Mouse (Mus musculus) lung, embryonic 15.5 days (tissue): ENCODE data around the gene Zbtb20. TPM values are rescaled to one million over a fixed set of nuclear protein-coding genes. Genes with fewer than 3 reads are reported as not detected.

Source experiments
- ATAC-seq: fragments of 200-750 bp; cut with Nextera tagmentation; 2 replicates; pipeline ENCODE4 v1.8.0; 2017; ENCODE audit warnings: moderate number of reproducible peaks, borderline replicate concordance; ENCODE audit not compliant: low FRiP score, low TSS enrichment; ENCODE audit errors: extremely low read depth
- H3K27ac ChIP-seq: fragments of 300-500 bp; sonication (generic); 2 replicates; pipeline ENCODE4 v1.5.1; 2015; ENCODE audit warnings: moderate library complexity, mild to moderate bottlenecking, inconsistent platforms
- H3K27me3 ChIP-seq: fragments of 300-500 bp; sonication (generic); 2 replicates; pipeline ENCODE4 v1.6.1; 2015; ENCODE audit warnings: inconsistent platforms
- H3K36me3 ChIP-seq: fragments of 300-500 bp; sonication (generic); 2 replicates; pipeline ENCODE4 v1.6.1; 2015; ENCODE audit warnings: inconsistent platforms
- H3K4me1 ChIP-seq: fragments of 300-500 bp; sonication (generic); 2 replicates; pipeline ENCODE4 v1.6.1; 2015; ENCODE audit warnings: inconsistent platforms
- H3K4me2 ChIP-seq: fragments of 300-500 bp; sonication (generic); 2 replicates; pipeline ENCODE4 v1.6.1; 2015; ENCODE audit warnings: inconsistent platforms, mild to moderate bottlenecking, moderate library complexity
- H3K4me3 ChIP-seq: fragments of 300-500 bp; sonication (generic); 2 replicates; pipeline ENCODE4 v1.5.1; 2015; ENCODE audit warnings: mild to moderate bottlenecking, inconsistent platforms
- H3K9ac ChIP-seq: fragments of 300-500 bp; sonication (generic); 2 replicates; pipeline ENCODE4 v1.6.1; 2015; ENCODE audit warnings: inconsistent platforms
- H3K9me3 ChIP-seq: fragments of 300-500 bp; sonication (generic); 2 replicates; pipeline ENCODE4 v1.6.1; 2016; ENCODE audit warnings: inconsistent platforms
- WGBS: fragments of 180-500 bp; shearing (Covaris S2); methylation state at CpG from one replicate; pipeline ENCODE4 v1.1.7; 2015; 5-methylcytosine and 5-hydroxymethylcytosine counted together
- polyA plus RNA-seq: library from polyadenylated mRNA; unstranded; fragments of >200 nt; fragmentation: Nextera tagmentation; extraction: Ambion mirVana; gene quantifications from 2 replicates; pipeline ENCODE4 v1.2.1, GENCODE M21; 2015

The Zbtb20 gene
- polyA plus RNA-seq, 1 experiment from 2014 or later = 22.1 TPM

GRCm38 (mm10) chr16:43172139-43172538 lies 296.5 kb downstream of the Zbtb20 start:
- Histone ChIP-seq H3K9ac (no peak overlapping the region), H3K4me1 (no peaks in the 10 kb centered on the region), H3K27ac (no peak overlapping the region), H3K36me3 (no peaks in the 10 kb centered on the region), H3K9me3 (no peaks in the 10 kb centered on the region), H3K4me2 (no peak overlapping the region), H3K27me3 (no peaks in the 10 kb centered on the region), H3K4me3 (no peak overlapping the region)
- WGBS = 56% methylated on average over 2 of the region's 2 CpGs
- ATAC-seq = no peak

DNA sequence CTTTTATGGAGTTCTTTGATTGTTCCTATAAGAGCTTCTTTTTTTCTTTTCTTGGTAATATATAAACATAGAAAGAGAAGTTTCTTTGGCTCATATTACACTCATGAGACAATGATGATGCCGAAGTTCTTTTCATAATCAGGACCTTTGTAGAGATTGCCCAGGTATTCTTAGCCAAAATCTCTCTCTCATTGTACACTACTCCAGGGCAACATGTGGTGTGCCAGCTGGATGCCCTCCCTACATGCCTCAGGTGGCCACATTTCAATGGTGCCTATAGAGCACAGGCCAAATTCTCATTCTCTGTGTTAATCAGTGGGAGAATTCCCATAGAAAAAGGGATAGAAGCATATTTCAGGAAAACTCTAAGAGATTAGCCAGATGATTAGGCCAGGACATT lies 297.2 kb downstream of the Zbtb20 start:
- no peaks in the 10 kb centered on the region for H3K9me3 ChIP-seq
- no peak for ATAC-seq
- H3K9ac ChIP-seq = no peak overlapping the region
- no peak overlapping the region for H3K27ac ChIP-seq
- no peak overlapping the region for H3K4me2 ChIP-seq
- H3K36me3 ChIP-seq = no peaks in the 10 kb centered on the region
- H3K27me3 ChIP-seq = no peaks in the 10 kb centered on the region
- 79% methylated on average over 1 of the region's 1 CpGs for WGBS
- H3K4me1 ChIP-seq = no peaks in the 10 kb centered on the region
- no peak overlapping the region for H3K4me3 ChIP-seq

DNA sequence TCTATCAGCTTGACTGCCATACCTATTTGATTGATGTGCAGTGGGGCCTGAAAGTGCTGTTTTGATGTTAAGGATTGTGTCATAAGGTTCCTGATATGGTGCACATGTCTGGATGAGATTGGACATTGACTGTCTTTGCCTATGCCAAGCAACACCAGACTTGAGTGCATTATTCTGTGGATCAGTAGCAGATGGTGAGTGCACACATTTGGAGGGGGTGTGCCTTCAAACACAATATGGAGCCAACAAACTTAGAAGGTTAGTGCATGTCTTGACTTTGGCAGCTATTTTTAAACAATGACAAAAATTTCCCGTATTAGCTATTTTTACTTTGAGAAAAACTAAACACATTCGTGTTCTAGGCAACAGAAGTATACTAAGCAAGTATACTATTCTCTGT lies 299.1 kb downstream of the Zbtb20 start:
- Histone ChIP-seq H3K27me3 (no peaks in the 10 kb centered on the region), H3K4me2 (no peak overlapping the region), H3K9ac (no peak overlapping the region), H3K9me3 (no peaks in the 10 kb centered on the region), H3K4me1 (no peaks in the 10 kb centered on the region), H3K4me3 (no peak overlapping the region), H3K27ac (no peak overlapping the region), H3K36me3 (no peaks in the 10 kb centered on the region)
- 59% methylated on average over 2 of the region's 2 CpGs for WGBS
- no peak for ATAC-seq

GRCm38 (mm10) chr16:43181038-43181437 lies 305.4 kb downstream of the Zbtb20 start:
- H3K4me2 ChIP-seq = no peak overlapping the region
- H3K4me3 ChIP-seq = no peak overlapping the region
- ATAC-seq = no peak
- H3K4me1 ChIP-seq = no peaks in the 10 kb centered on the region
- H3K27ac ChIP-seq = no peak overlapping the region
- no peaks in the 10 kb centered on the region for H3K9me3 ChIP-seq
- H3K9ac ChIP-seq = no peak overlapping the region
- H3K36me3 ChIP-seq = no peaks in the 10 kb centered on the region
- no peaks in the 10 kb centered on the region for H3K27me3 ChIP-seq
- 85% methylated on average over 1 of the region's 1 CpGs for WGBS

GRCm38 (mm10) chr16:43190390-43190789 lies 314.7 kb downstream of the Zbtb20 start:
- 80% methylated on average over 1 of the region's 1 CpGs for WGBS
- ATAC-seq = no peak
- H3K9me3 ChIP-seq = no peaks in the 10 kb centered on the region

DNA sequence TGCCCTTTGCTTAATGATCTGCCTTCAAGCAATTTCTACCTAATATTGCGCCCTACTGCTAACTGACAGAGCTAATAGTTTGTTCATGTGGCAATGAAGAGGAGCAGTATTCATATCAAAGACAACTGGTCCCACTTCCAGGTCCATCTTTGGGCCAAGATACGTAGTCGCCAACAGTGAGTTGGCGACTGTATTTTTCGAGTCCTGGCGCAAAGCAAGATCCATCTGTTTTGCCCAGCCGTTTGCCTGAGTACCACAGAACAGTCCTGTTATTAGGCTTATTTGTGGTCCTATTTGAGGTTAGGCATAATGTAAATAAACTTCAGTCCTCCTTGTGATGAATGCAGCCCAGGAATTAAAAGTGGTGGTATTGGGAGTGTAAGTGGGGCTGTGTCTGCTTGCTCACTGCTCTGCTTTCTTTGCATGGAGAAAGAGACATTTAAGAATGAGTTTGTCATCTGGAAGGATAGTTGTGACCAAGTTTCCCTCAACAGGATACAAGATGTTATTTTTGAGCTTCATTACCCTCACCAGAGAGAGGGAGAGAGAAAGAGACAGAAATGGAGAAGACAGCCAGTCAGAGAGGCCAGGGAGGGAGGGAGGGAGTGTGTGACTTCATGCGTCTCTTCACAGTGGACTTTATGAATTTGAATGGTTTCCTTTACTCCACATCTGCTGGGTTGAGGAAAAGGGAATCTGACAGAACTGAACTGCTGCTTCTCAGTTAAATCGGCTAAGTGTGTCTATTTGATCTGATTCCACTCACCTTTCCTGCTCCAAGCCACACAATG lies 315.6 kb downstream of the Zbtb20 start:
- 84% methylated on average over 9 of the region's 9 CpGs for WGBS
- Histone ChIP-seq H3K9ac (no peak overlapping the region), H3K27ac (no peak overlapping the region), H3K9me3 (no peaks in the 10 kb centered on the region), H3K4me3 (no peak overlapping the region), H3K4me2 (no peak overlapping the region), H3K27me3 (no peaks in the 10 kb centered on the region), H3K36me3 (no peaks in the 10 kb centered on the region), H3K4me1 (no peaks in the 10 kb centered on the region)
- ATAC-seq = no peak

More at GRCm38 (mm10) chr16:43190390-43190789, 314.7 kb downstream of the Zbtb20 start:
- no peaks in the 10 kb centered on the region for H3K27me3 ChIP-seq
- H3K4me1 ChIP-seq = no peaks in the 10 kb centered on the region
- H3K4me3 ChIP-seq = no peak overlapping the region
- no peak overlapping the region for H3K4me2 ChIP-seq
- no peak overlapping the region for H3K9ac ChIP-seq
- no peaks in the 10 kb centered on the region for H3K36me3 ChIP-seq
- H3K27ac ChIP-seq = no peak overlapping the region

DNA sequence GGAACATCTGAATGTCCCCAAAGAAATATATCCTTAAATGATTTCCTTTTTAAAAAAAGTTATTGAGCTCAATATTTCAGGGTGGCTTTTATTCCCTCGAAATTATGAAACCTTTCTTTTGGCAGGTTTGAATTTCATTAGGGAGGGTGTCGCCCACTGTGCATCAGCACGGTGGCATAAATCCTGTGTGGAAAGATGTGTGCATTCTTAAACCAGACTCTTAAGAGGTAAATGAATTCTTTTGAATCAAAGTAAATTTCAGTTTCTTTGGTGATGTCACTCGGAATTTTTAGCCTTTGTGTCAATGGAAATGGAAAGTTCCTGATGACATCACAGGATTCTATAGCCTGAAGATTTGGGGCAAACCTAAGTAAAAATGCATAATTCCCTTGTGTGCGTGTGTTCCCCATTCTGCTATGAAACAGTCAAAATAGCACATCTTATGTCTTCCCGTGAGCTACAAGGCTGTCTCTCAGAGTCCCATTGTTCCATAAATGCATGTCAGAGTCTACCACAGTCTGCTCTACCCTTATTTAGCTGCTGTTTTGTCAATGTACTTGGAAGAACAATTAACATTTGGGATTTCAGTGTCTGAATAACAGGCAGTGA lies 318.1 kb downstream of the Zbtb20 start:
- H3K4me3 ChIP-seq = no peak overlapping the region
- H3K4me1 ChIP-seq = no peaks in the 10 kb centered on the region
- no peaks in the 10 kb centered on the region for H3K27me3 ChIP-seq
- H3K27ac ChIP-seq = no peak overlapping the region
- WGBS = 86% methylated on average over 6 of the region's 6 CpGs
- H3K9me3 ChIP-seq = no peaks in the 10 kb centered on the region
- no peak overlapping the region for H3K9ac ChIP-seq
- no peaks in the 10 kb centered on the region for H3K36me3 ChIP-seq
- no peak for ATAC-seq
- no peak overlapping the region for H3K4me2 ChIP-seq

DNA sequence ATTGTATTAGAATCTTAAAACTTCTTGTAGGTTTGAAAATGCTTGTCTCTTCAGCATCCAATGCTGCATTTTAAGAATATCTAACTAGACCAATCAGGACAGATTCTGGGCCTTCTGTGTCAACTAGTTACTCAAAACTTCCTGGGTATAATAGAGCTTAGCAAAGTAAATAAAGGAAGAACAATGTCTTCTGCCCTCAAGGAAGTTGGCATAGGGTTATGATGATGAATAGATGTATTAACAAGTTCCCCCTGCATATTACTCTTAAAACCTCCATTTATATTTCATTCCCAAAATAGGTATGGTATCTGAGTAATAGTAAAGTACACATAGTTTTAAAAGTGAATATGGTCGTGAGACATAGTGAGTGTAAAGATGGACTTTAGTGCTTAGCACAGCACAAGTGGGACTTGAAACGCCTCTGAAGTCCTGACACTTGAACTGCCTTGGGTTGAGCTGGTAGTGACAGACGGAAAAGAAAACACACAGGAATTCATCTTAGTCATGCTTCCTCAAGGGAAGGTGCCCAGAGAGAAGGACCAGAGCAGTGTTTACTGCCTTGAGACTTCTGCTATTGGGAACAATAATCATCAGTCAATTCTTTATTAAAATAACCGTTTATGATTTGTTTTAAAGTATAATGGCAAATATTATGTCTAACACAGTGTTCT lies 341.8 kb downstream of the Zbtb20 start:
- WGBS = 25% methylated on average over 4 of the region's 4 CpGs
- Histone ChIP-seq H3K4me2 (no peak overlapping the region), H3K4me1 (no peaks in the 10 kb centered on the region)

DNA sequence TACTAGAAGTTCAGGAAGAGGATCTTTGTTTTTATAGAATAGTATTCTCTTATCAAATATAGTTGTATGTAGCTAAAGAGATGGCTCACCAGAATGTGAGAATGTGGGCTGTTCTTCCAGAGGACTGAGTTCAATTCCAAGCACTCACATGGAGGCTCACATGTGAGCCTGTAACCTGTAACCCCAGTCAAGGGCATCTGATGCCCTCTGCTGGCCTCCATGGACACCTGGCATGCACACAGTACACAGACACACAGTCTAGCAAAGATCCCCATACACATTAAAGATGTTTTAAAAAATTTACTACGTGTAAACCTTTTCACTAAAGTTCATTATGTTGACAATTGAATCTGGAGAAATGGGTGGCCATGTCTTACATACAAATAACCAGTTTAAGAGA lies 343.7 kb downstream of the Zbtb20 start:
- Histone ChIP-seq H3K36me3 (no peaks in the 10 kb centered on the region), H3K4me2 (no peak overlapping the region), H3K9me3 (no peaks in the 10 kb centered on the region), H3K4me3 (no peak overlapping the region), H3K27ac (no peak overlapping the region), H3K9ac (no peak overlapping the region), H3K4me1 (no peaks in the 10 kb centered on the region), H3K27me3 (no peaks in the 10 kb centered on the region)
- WGBS = 97% methylated on average over 1 of the region's 1 CpGs
- ATAC-seq = no peak

More for the DNA sequence above, 341.8 kb downstream of the Zbtb20 start:
- H3K9me3 ChIP-seq = no peaks in the 10 kb centered on the region
- ATAC-seq = no peak
- H3K27me3 ChIP-seq = no peaks in the 10 kb centered on the region
- H3K27ac ChIP-seq = no peak overlapping the region
- H3K9ac ChIP-seq = no peak overlapping the region
- H3K36me3 ChIP-seq = no peaks in the 10 kb centered on the region
- H3K4me3 ChIP-seq = no peak overlapping the region

GRCm38 (mm10) chr16:43221313-43221712 lies 345.6 kb downstream of the Zbtb20 start:
- H3K4me3 ChIP-seq = no peak overlapping the region
- WGBS = 32% methylated on average over 4 of the region's 4 CpGs

GRCm38 (mm10) chr16:43230253-43230652 lies 354.6 kb downstream of the Zbtb20 start:
- Histone ChIP-seq H3K9me3 (no peaks in the 10 kb centered on the region), H3K4me2 (no peak overlapping the region), H3K27ac (no peak overlapping the region), H3K9ac (no peak overlapping the region), H3K4me3 (no peak overlapping the region), H3K36me3 (no peaks in the 10 kb centered on the region), H3K4me1 (no peaks in the 10 kb centered on the region), H3K27me3 (no peaks in the 10 kb centered on the region)
- 38% methylated on average over 4 of the region's 4 CpGs for WGBS
- ATAC-seq = no peak

More at GRCm38 (mm10) chr16:43221313-43221712, 345.6 kb downstream of the Zbtb20 start:
- no peak for ATAC-seq
- H3K4me2 ChIP-seq = no peak overlapping the region
- no peak overlapping the region for H3K27ac ChIP-seq
- H3K27me3 ChIP-seq = no peaks in the 10 kb centered on the region
- no peaks in the 10 kb centered on the region for H3K4me1 ChIP-seq
- H3K9me3 ChIP-seq = no peaks in the 10 kb centered on the region
- H3K36me3 ChIP-seq = no peaks in the 10 kb centered on the region
- no peak overlapping the region for H3K9ac ChIP-seq

DNA sequence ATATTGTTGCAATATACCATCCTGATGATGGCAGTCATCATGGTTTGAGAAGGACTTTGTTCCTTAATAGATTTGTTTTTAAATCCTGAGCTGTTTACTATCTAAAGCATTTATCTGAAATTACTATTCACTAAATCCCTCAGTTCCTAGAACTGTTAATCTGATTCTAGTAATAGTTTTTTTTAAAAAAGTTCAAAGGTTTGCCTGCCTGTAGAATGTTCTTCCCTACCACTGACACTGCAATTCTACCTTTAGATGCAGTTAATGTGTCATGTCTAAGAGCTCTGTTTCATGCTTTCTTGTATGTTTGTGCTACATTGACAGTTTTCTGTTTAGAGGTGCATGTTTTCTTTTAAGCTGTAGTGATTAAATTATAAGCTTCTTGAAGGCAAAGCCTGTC lies 358.6 kb downstream of the Zbtb20 start:
- Histone ChIP-seq H3K27me3 (no peaks in the 10 kb centered on the region), H3K4me2 (no peak overlapping the region), H3K9ac (no peak overlapping the region), H3K9me3 (no peaks in the 10 kb centered on the region), H3K4me3 (no peak overlapping the region), H3K27ac (no peak overlapping the region), H3K36me3 (no peaks in the 10 kb centered on the region), H3K4me1 (0 out of 2 replicates have a peak, but pooled peaks cover 6% of the 10 kb centered on the region)
- ATAC-seq = no peak
